Mouse (Mus musculus) telencephalon, adult 2 months (tissue): ENCODE measurements around the gene Ptpro.

Experiments used
- DNase-seq: peaks from one replicate; pipeline ENCODE4 v3.0.0-alpha.2; 2011; ENCODE audit warnings: low read depth, low spot score

Ptpro gene

GRCm38 (mm10) chr6:137386344-137386743 is 134.2 kb downstream of the Ptpro start:
- no peak for DNase-seq

- DNase-seq = no peak
These were observed 134.8 kb downstream of the Ptpro start for GRCm38 (mm10) chr6:137386935-137387334.

GRCm38 (mm10) chr6:137395075-137395474 is 143.0 kb downstream of the Ptpro start:
- no peak for DNase-seq

GRCm38 (mm10) chr6:137396106-137396793 is 144.1 kb downstream of the Ptpro start:
- DNase-seq = no peak

- no peak for DNase-seq
These were observed 145.2 kb downstream of the Ptpro start for GRCm38 (mm10) chr6:137397358-137397757.

GRCm38 (mm10) chr6:137404196-137404595 is 152.1 kb downstream of the Ptpro start:
- DNase-seq = no peak

GRCm38 (mm10) chr6:137405690-137406089 is 153.6 kb downstream of the Ptpro start:
- DNase-seq = no peak

- no peak for DNase-seq
These were observed 158.4 kb downstream of the Ptpro start for GRCm38 (mm10) chr6:137410510-137410909.

- no peak for DNase-seq
These were observed 159.8 kb downstream of the Ptpro start for GRCm38 (mm10) chr6:137411901-137412378.

- no peak for DNase-seq
These were observed 160.9 kb downstream of the Ptpro start for GRCm38 (mm10) chr6:137413045-137413444.

GRCm38 (mm10) chr6:137414531-137415405 is 162.6 kb downstream of the Ptpro start:
- no peak for DNase-seq

- no peak for DNase-seq
These were observed 170.7 kb downstream of the Ptpro start for GRCm38 (mm10) chr6:137422777-137423176.

- no peak for DNase-seq
These were observed 171.7 kb downstream of the Ptpro start for GRCm38 (mm10) chr6:137423830-137424229.

- no peak for DNase-seq
These were observed 173.6 kb downstream of the Ptpro start for GRCm38 (mm10) chr6:137425500-137426432.

GRCm38 (mm10) chr6:137433521-137434137 is 181.5 kb downstream of the Ptpro start:
- no peak for DNase-seq

GRCm38 (mm10) chr6:137437486-137437885 is 185.4 kb downstream of the Ptpro start:
- DNase-seq = no peak

- no peak for DNase-seq
These were observed 185.9 kb downstream of the Ptpro start for GRCm38 (mm10) chr6:137437902-137438580.

- DNase-seq = no peak
These were observed 188.7 kb downstream of the Ptpro start for GRCm38 (mm10) chr6:137440559-137441486.

GRCm38 (mm10) chr6:137443089-137443488 is 191.0 kb downstream of the Ptpro start:
- DNase-seq = no peak
